Mouse (Mus musculus) limb, embryonic 12.5 days (tissue): ENCODE data around the gene Myo3a. TPM values are rescaled to one million over a fixed set of nuclear protein-coding genes. Genes with fewer than 3 reads are reported as not detected.

Source experiments
- ATAC-seq: fragments of 200-750 bp; cut with Nextera tagmentation; 2 replicates; pipeline ENCODE4 v1.8.0; 2017; ENCODE audit warnings: low read depth, moderate TSS enrichment; ENCODE audit not compliant: insufficient number of reproducible peaks, insufficient read depth, low FRiP score, low TSS enrichment
- H3K27ac ChIP-seq: fragments of 300-500 bp; sonication (generic); 2 replicates; pipeline ENCODE4 v1.5.1; 2016; ENCODE audit warnings: mild to moderate bottlenecking, moderate library complexity
- H3K27me3 ChIP-seq: fragments of 300-500 bp; sonication (generic); 2 replicates; pipeline ENCODE4 v1.6.1; 2016; ENCODE audit warnings: mild to moderate bottlenecking, moderate library complexity
- H3K36me3 ChIP-seq: fragments of 300-500 bp; sonication (generic); 2 replicates; pipeline ENCODE4 v1.6.1; 2016; ENCODE audit warnings: mild to moderate bottlenecking, moderate library complexity
- H3K4me1 ChIP-seq: fragments of 300-500 bp; sonication (generic); replicated peaks from 2 replicates; pipeline ENCODE4 v1.6.1; 2016
- H3K4me2 ChIP-seq: fragments of 300-500 bp; sonication (generic); 2 replicates; pipeline ENCODE4 v1.6.1; 2016; ENCODE audit warnings: mild to moderate bottlenecking, moderate library complexity
- H3K4me3 ChIP-seq: fragments of 300-500 bp; sonication (generic); replicated peaks from 2 replicates; pipeline ENCODE4 v1.5.1; 2016; ENCODE audit warnings: mild to moderate bottlenecking
- H3K9ac ChIP-seq: fragments of 300-500 bp; sonication (generic); replicated peaks from 2 replicates; pipeline ENCODE4 v1.6.1; 2016; ENCODE audit warnings: mild to moderate bottlenecking, moderate library complexity
- H3K9me3 ChIP-seq: fragments of 300-500 bp; sonication (generic); 2 replicates; pipeline ENCODE4 v1.6.1; 2016; ENCODE audit warnings: mild to moderate bottlenecking, moderate library complexity
- WGBS: fragments of 180-500 bp; shearing (Covaris S2); methylation state at CpG from one replicate; pipeline ENCODE4 v1.1.7; 2016; 5-methylcytosine and 5-hydroxymethylcytosine counted together
- polyA plus RNA-seq: library from polyadenylated mRNA; unstranded; fragments of >200 nt; fragmentation: Nextera tagmentation; extraction: Ambion mirVana; gene quantifications from 2 replicates; pipeline ENCODE4 v1.2.1, GENCODE M21; 2016

Gene Myo3a
- polyA plus RNA-seq, 1 experiment from 2014 or later = not detected

DNA sequence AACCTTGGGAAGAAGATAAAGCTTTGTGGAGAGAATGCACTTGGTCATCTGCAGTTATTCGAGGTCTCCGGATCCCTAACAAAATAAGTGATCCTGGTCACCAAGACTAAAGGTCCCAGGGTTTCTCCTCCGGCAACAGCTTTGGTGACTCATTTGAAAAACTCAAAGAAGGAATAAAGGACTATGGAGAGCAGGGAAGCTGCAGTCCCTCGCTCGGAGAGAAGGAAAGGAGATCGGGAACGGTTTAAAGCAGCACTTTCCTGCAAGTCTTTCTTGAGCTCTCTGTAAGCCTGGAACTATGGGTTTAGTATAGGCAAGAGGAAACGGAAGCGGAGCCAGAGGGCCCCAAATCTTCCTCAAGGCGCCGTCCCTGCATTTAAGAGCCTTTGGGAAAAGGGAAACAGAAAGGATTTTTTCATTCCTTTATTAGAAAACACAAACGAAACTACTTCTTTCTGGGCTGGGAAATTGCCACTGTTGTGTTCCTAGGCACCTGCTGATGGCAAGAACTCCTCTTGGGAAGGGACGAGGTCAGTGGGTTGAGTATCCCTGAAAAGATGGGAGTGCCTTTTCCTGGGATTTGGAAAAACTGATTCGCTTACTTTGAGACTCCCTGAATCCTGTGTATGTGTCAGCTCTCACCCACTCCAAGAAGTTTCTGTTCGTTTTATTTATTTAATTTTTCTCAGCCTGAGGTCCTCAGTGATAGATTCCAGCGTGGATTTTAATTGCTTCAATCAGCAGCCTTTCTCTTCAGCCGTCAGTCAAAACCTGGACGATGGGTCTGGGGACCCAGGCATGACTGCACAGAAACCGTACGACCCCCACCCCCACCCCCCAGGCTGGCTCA, 393.9 kb downstream of the Myo3a start:
- no peak overlapping the region for H3K27ac ChIP-seq
- no peaks in the 10 kb centered on the region for H3K36me3 ChIP-seq
- peak overlapping the region; percentile 66; the same call in 1 of the 2 replicates for H3K4me2 ChIP-seq

DNA sequence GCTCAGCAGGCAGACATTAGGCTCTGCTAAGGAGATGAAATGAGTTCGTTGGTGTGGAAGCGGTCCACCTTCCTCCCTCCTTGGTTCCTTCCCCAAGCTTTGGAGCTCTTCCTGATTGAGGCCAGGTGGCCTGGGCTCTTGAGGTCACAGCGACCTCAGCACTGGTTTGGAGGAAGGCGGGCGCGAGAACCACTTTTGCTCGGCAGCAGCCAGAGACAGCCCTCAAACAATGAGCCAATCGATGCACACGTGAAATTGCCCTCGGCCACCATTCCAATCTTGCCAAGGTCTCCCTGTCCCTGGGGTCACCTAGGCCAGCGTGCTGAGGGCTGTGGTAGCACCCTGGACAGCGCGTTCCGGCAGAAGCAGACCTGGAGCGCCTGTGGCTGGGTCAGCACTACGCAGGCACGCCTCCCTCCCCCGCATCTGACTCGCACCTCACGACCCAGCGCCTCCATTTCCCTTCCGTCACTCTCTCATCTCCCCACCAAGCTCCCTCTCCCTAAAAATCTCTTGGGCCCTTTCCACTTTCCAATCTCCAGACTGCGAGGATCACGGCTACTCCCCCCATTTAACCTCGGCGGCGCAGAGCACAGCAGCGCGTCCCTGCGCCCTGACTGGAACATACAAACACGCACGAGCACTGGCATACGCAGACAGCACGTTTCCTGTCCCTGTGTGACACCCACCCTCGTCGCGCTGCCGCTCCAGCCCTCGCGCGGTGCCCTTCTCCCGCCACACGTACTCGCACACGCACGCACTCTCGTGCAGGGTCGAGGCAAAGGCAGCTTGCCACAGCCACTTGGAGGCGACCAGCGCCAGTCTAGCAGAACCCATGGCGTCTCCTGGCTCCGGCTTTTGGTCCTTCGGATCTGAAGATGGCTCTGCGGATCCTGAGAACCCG, 394.8 kb downstream of the Myo3a start, which contains the start of gene Gad2:
TSS of gene Gad2 (plus strand) at position 378 of the 904 bp plus-strand sequence.
- H3K4me1 ChIP-seq = peaks cover 20% of the 10 kb centered on the region; the same call in 1 of the 2 replicates
- H3K9me3 ChIP-seq = no peaks in the 10 kb centered on the region
- under 1% methylated on average over 55 of the region's 55 CpGs for WGBS
- H3K4me2 ChIP-seq = peak within 1 kb of the TSS; percentile 66
- no peak within 1 kb of the TSS; the same call in 1 of the 2 replicates for H3K9ac ChIP-seq
- ATAC-seq = peak; percentile 89
- no peak within 1 kb of the TSS for H3K27ac ChIP-seq
- H3K4me3 ChIP-seq = peak within 1 kb of the TSS; percentile 40
- H3K36me3 ChIP-seq = no peaks in the 10 kb centered on the region
- H3K27me3 ChIP-seq = peaks cover 92% of the 10 kb centered on the region

More for the DNA sequence above, 393.9 kb downstream of the Myo3a start:
- H3K27me3 ChIP-seq = peaks cover 94% of the 10 kb centered on the region
- ATAC-seq = no peak
- WGBS = 2% methylated on average over 20 of the region's 20 CpGs
- peaks cover 20% of the 10 kb centered on the region; the same call in 1 of the 2 replicates for H3K4me1 ChIP-seq
- no peaks in the 10 kb centered on the region for H3K9me3 ChIP-seq
- H3K9ac ChIP-seq = no peak overlapping the region
- peak overlapping the region; percentile 40; the same call in 1 of the 2 replicates for H3K4me3 ChIP-seq

DNA sequence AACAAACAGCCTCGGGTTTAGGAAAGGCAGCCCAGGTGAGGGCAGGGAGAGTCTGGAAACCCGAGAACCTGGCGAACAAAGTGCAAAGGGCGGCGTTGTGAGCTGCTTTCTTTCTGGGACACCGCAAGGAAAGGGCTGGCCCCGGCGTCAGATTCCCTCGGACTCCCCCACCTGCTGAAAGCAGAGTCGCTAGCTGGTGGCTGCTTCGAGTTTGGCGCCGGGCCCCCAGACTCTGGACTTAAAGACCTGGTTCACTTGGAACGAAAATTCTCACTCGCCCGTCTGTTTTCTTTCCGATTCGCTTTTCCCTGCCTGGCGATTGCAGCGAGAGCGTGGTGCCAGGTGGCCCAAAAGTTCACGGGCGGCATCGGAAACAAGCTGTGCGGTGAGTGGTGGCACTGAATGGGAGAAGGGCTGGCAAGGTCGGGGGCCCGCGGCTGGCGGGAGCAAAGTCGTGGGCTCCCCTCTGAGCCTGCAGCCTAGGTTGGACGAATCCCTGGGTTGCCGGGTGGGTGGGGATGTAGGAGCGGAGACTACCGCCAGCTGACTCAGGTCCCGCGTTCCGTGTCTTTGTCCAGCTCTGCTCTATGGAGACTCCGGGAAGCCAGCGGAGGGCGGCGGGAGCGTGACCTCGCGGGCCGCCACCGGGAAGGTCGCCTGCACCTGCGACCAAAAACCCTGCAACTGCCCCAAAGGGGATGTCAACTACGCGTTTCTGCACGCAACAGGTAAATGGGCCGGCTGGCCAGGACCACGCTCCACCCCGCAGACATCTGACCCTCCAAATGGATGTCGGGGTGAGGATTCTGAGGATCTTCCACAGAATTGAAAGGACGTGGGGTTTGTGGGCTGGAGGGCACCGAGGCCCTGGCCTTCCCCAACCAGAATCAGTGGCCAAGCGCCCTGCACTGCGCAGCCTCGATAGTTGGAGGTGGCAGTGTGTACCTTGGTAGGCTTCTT, 396.1 kb downstream of the Myo3a start:
- no peaks in the 10 kb centered on the region for H3K9me3 ChIP-seq
- H3K4me3 ChIP-seq = peak overlapping the region; percentile 40
- H3K27me3 ChIP-seq = peaks cover 90% of the 10 kb centered on the region
- WGBS = under 1% methylated on average over 60 of the region's 60 CpGs
- no peak overlapping the region; the same call in 1 of the 2 replicates for H3K9ac ChIP-seq
- H3K4me1 ChIP-seq = peaks cover 20% of the 10 kb centered on the region; the same call in 1 of the 2 replicates
- no peak for ATAC-seq
- H3K36me3 ChIP-seq = no peaks in the 10 kb centered on the region
- H3K4me2 ChIP-seq = peak overlapping the region; percentile 66
- H3K27ac ChIP-seq = no peak overlapping the region

DNA sequence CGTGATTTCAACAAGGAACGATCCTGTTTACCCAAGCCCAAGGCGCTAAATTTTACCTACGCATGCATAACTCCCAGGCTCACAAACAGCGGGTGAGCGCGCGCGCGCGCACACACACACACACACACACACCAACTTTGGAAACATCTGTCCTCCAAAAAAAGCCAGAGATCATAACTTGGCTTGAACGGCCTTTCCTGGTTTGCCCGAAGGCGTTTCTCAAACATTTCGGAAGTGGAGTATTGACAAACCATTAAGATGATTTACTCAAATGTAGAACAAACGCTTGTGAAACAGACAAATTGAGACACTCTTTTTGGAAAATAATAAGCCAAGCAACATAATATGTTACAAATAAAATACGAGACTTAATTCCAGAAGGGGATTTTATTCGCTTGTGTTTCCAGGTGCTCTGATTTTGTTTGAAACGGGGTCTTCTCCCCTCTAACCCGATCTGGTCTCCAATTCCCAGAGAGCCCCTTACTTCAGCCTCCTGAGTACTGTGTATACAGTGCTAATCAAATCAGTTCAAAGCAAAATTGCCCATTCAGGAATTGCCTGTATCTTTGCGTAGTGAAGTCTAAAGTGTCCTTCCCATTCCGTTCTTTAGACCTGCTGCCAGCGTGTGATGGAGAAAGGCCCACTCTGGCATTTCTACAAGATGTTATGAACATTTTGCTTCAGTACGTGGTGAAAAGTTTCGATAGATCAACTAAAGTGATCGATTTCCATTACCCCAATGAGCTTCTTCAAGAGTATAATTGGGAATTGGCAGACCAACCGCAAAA, 397.1 kb downstream of the Myo3a start:
- H3K36me3 ChIP-seq = no peaks in the 10 kb centered on the region
- 0 out of 2 replicates have a peak overlapping the region, but pooled peaks have one; percentile 40 for H3K4me3 ChIP-seq
- H3K27me3 ChIP-seq = peaks cover 80% of the 10 kb centered on the region
- ATAC-seq = no peak
- H3K4me2 ChIP-seq = no peak overlapping the region
- peaks cover 20% of the 10 kb centered on the region; the same call in 1 of the 2 replicates for H3K4me1 ChIP-seq
- H3K9ac ChIP-seq = no peak overlapping the region
- H3K27ac ChIP-seq = no peak overlapping the region
- no peaks in the 10 kb centered on the region for H3K9me3 ChIP-seq
- WGBS = 3% methylated on average over 27 of the region's 27 CpGs

DNA sequence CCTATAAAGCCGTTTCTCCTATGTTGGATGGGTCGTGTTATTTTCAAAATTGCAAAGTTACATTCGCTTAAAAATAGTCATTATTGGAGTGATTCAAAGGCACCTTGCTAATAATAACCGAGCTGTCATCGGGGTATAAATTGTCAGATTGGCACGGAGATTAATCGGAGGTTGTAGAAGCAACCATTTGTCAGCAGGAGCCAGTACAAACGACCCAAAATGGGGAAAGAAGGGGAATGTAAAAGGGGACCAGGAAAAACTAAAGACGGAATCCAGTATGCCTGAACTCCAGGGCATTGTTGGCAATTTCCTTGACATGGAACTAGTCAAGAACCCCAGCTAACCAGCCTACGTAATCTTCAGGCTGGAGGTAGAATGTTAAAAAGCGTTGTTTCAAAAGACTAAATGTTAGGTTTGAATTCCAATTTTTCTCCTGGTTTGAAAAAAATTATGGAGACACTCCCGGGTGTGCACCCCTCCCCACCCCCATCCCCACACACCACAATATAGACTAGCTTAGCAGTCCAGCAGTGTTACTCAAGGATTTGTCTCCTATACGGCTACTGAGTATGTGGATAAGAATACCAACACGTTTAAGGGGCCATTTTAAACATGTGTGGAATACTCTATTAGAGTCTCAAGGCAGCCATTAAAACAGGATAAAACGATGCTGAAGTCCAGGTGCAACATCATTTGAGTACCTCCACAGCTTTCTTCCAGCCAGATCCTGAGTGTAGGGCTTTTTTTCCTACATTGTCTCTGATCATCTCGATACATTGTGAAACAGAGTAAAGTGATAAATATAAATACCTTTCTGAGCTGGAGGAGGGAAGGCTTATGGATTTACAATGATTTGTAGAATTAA, 398.0 kb downstream of the Myo3a start:
- no peak overlapping the region for H3K4me2 ChIP-seq
- H3K4me3 ChIP-seq = no peak overlapping the region
- 6% methylated on average over 16 of the region's 16 CpGs for WGBS
- no peaks in the 10 kb centered on the region for H3K9me3 ChIP-seq
- H3K27me3 ChIP-seq = peaks cover 71% of the 10 kb centered on the region
- H3K9ac ChIP-seq = no peak overlapping the region
- H3K4me1 ChIP-seq = peaks cover 20% of the 10 kb centered on the region; the same call in 1 of the 2 replicates
- H3K36me3 ChIP-seq = no peaks in the 10 kb centered on the region
- ATAC-seq = no peak
- no peak overlapping the region for H3K27ac ChIP-seq

DNA sequence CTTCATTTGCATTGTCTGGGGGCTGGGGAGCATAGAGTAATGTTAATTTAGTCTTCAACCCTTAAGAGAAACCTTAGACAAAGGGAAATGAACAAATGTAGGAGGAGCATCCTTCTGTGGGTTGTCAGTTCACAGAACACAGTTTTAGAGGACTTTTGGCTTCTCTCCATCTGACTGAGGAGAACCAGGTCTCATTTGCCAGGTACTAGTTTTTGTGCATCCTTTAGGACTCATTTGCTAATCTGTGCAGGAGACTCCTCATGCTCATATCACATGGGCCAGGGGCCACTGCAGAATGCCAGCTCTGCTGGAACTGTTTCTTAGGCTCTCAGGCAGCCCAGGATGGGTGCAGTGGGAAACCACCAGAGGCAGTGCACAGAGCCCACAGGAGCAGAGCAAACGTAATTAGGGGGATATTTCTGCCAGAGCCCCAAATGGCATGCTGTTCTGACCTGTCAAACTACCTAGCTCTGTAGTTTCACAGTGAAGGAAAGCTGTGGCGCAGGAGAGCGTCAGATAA, 399.9 kb downstream of the Myo3a start:
- Histone ChIP-seq H3K4me3 (no peak overlapping the region), H3K4me1 (peaks cover 16% of the 10 kb centered on the region; the same call in 1 of the 2 replicates), H3K36me3 (no peaks in the 10 kb centered on the region), H3K9ac (no peak overlapping the region), H3K27ac (no peak overlapping the region), H3K9me3 (no peaks in the 10 kb centered on the region), H3K27me3 (peaks cover 61% of the 10 kb centered on the region), H3K4me2 (no peak overlapping the region)
- 23% methylated on average over 3 of the region's 3 CpGs for WGBS
- no peak for ATAC-seq

DNA sequence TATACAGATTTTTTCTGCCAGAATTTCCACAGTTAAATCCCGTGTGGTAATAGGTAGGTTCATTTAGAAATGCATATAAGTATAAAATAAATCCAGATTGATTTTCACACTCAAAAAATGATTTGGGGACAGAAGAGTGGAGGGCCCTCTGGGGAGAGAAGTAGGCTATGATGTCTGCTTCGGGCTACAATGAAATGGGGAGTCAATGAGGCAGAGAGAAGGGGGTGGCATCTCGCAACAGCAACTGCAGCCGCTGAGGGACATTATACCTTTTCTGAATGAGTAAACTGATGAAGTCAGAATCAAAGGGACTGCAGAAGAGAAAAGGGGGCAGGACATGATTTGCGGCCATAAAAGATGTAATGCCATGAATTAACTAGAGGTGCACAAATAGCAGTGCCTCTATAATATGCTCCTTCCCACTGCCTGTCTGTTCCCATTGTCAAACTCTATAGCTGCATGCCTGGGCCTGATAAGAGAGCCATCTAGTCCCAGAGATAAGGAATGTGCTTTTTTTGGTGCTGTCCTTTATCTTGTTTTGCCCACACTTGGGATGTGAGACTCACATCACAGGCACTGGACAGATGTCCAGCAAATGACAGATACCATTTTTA, 400.6 kb downstream of the Myo3a start:
- Histone ChIP-seq H3K27ac (no peak overlapping the region), H3K36me3 (no peaks in the 10 kb centered on the region), H3K9me3 (no peaks in the 10 kb centered on the region), H3K4me3 (no peak overlapping the region), H3K4me2 (no peak overlapping the region), H3K27me3 (peaks cover 55% of the 10 kb centered on the region), H3K9ac (no peak overlapping the region), H3K4me1 (peaks cover 9% of the 10 kb centered on the region; the same call in 1 of the 2 replicates)
- ATAC-seq = no peak
- 30% methylated on average over 5 of the region's 5 CpGs for WGBS

DNA sequence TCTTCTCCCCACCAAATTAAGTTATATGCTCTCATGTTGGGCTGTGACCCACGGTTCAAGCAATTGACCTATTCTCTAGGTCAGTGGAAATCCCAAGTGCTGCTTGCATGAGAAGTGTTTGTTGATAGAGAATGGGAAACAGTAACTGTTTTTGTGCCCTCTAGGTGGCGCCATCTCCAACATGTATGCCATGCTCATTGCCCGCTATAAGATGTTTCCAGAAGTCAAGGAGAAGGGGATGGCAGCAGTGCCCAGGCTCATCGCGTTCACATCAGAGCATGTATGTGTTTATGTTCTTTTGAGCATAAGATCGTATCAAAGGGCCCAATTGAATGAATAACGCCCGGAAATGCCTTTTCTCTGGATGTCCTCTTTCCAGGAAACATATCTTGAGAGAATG, 407.5 kb downstream of the Myo3a start:
- WGBS = 37% methylated on average over 8 of the region's 8 CpGs
- Histone ChIP-seq H3K27me3 (peaks cover 10% of the 10 kb centered on the region; the same call in 1 of the 2 replicates), H3K36me3 (no peaks in the 10 kb centered on the region), H3K9ac (no peak overlapping the region), H3K4me2 (no peak overlapping the region), H3K4me3 (no peak overlapping the region), H3K4me1 (no peaks in the 10 kb centered on the region), H3K9me3 (no peaks in the 10 kb centered on the region), H3K27ac (no peak overlapping the region)
- ATAC-seq = no peak

DNA sequence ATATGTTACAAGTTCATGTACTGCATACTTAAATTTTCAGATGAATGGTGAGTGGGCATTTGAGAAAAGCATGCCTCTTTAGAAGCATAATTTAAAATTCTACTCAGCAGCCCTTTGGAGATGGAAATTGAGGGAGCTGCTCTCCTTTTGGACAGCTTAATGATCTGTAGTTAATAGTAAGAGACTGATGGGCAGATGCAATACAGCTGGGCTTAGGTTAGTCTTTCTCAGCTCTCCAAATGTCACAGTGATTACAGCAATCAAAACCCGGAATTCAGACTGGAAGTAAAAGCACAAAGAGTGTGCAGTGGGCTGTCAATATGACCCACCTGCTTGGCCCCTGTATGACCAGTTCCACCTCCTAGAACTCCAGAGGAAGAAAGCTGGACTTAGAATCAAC, 418.8 kb downstream of the Myo3a start:
- Histone ChIP-seq H3K4me1 (peaks cover 13% of the 10 kb centered on the region), H3K4me2 (no peak overlapping the region), H3K27me3 (no peaks in the 10 kb centered on the region), H3K9me3 (no peaks in the 10 kb centered on the region), H3K9ac (no peak overlapping the region), H3K27ac (no peak overlapping the region), H3K36me3 (no peaks in the 10 kb centered on the region), H3K4me3 (no peak overlapping the region)
- ATAC-seq = no peak
- WGBS = 50% methylated on average over 1 of the region's 1 CpGs
